Mouse (Mus musculus) intestine, embryonic 16.5 days (tissue): ENCODE measurements around the gene 2300002M23Rik. TPM values are rescaled to one million over a fixed set of nuclear protein-coding genes. Genes with fewer than 3 reads are reported as not detected.

ENCODE experiments used
- polyA plus RNA-seq: library from polyadenylated mRNA; unstranded; fragments of >200 nt; fragmentation: Nextera tagmentation; extraction: Ambion mirVana; gene quantifications from 2 replicates; pipeline ENCODE4 v1.2.1, GENCODE M21; 2015

The 2300002M23Rik gene
- polyA plus RNA-seq, 1 experiment from 2014 or later: not detected

Other genes starting within 250 kb of the 2300002M23Rik start
- gene H2-Q1, start 247.0 kb upstream of the 2300002M23Rik start, polyA plus RNA-seq: 8.8 and 12.8 TPM in 2 replicates
- 136 and 184 TPM in 2 replicates for gene H2-Q2, start 225.2 kb upstream of the 2300002M23Rik start, polyA plus RNA-seq
- gene H2-Q4, start 187.8 kb upstream of the 2300002M23Rik start, polyA plus RNA-seq: 4.8 and 5.1 TPM in 2 replicates
- 2.0 and 2.2 TPM in 2 replicates for gene H2-Q6, start 142.6 kb upstream of the 2300002M23Rik start, polyA plus RNA-seq
- gene H2-Q7, start 128.3 kb upstream of the 2300002M23Rik start, polyA plus RNA-seq: 5.9 and 7.3 TPM in 2 replicates
- gene H2-Q10, start 97.4 kb upstream of the 2300002M23Rik start, polyA plus RNA-seq: 80.2 and 93.1 TPM in 2 replicates
- not detected in 2 replicates for gene Pou5f1, start 61.4 kb upstream of the 2300002M23Rik start, polyA plus RNA-seq
- 57.7 and 68.3 TPM in 2 replicates for gene Tcf19, start 50.6 kb upstream of the 2300002M23Rik start, polyA plus RNA-seq
- gene Cchcr1, start 50.4 kb upstream of the 2300002M23Rik start, polyA plus RNA-seq: 12.5 and 15.7 TPM in 2 replicates
- 0.66 and 0.81 TPM in 2 replicates for gene Psors1c2, start 34.2 kb upstream of the 2300002M23Rik start, polyA plus RNA-seq
- 0.10 TPM in 2 replicates for gene Cdsn, start 15.3 kb upstream of the 2300002M23Rik start, polyA plus RNA-seq
- 1.2 and 3.3 TPM in 2 replicates for gene Sfta2, start 34.1 kb downstream of the 2300002M23Rik start, polyA plus RNA-seq
- not detected in 2 replicates for gene Gm9573, start 59.2 kb downstream of the 2300002M23Rik start, polyA plus RNA-seq
- gene Mucl3, start 76.2 kb downstream of the 2300002M23Rik start, polyA plus RNA-seq: 0.20 and 0.21 TPM in 2 replicates
- 19.3 and 22.8 TPM in 2 replicates for gene Vars2, start 100.1 kb downstream of the 2300002M23Rik start, polyA plus RNA-seq
- 41.9 and 45.1 TPM in 2 replicates for gene Gtf2h4, start 106.3 kb downstream of the 2300002M23Rik start, polyA plus RNA-seq
- gene Ddr1, start 137.2 kb downstream of the 2300002M23Rik start, polyA plus RNA-seq: 54.1 and 57.1 TPM in 2 replicates